Mouse (Mus musculus) CD4-positive naive resting alpha-beta T cell, adult 57 days (primary cell): ENCODE measurements around the gene Cngb1. TPM values are rescaled to one million over a fixed set of nuclear protein-coding genes. Genes with fewer than 3 reads are reported as not detected.

ENCODE experiments used
- total RNA-seq: library from RNA; stranded (reverse); gene quantifications from one replicate; pipeline ENCODE4 v1.2.4, GENCODE M21; 2023

The Cngb1 gene
- not detected for total RNA-seq

GRCm38 (mm10) chr8:95306431-95306830, at the start of gene Cngb1:
Gene Cngb1 (minus strand): TSS chr8:95306585.

GRCm38 (mm10) chr8:95352151-95352870, 45.9 kb upstream of the Cngb1 start, which contains the start of gene Mmp15:
Gene Mmp15 (plus strand): TSS chr8:95352268.

GRCm38 (mm10) chr8:95331720-95332436, 25.5 kb upstream of the Cngb1 start, which contains the start of the genes Zfp319 and Usb1:
Gene Zfp319 (minus strand): TSS chr8:95331950.
Gene Usb1 (plus strand): TSS chr8:95332284.

GRCm38 (mm10) chr8:95310342-95310970, 4.1 kb upstream of the Cngb1 start, which contains the start of gene Tepp:
Gene Tepp (plus strand): TSS chr8:95310566.

GRCm38 (mm10) chr8:95202649-95203275, 103.6 kb downstream of the Cngb1 start, which contains the start of gene Kifc3:
Gene Kifc3 (minus strand): TSS chr8:95202812.

Other genes with a start within 250 kb of the Cngb1 start
- gene Katnb1, start 225.4 kb downstream of the Cngb1 start, total RNA-seq: 11.9 TPM
- gene Kifc3, start 103.8 kb downstream of the Cngb1 start, total RNA-seq: 4.4 TPM
- gene Tepp, start 4.0 kb upstream of the Cngb1 start, total RNA-seq: not detected
- gene Zfp319, start 25.4 kb upstream of the Cngb1 start, total RNA-seq: 18.7 TPM
- 25.6 TPM for gene Usb1, start 25.7 kb upstream of the Cngb1 start, total RNA-seq
- gene Mmp15, start 45.7 kb upstream of the Cngb1 start, total RNA-seq: 3.3 TPM
- 66.6 TPM for gene Cfap20, start 128.3 kb upstream of the Cngb1 start, total RNA-seq
- gene Csnk2a2, start 183.5 kb upstream of the Cngb1 start, total RNA-seq: 67.1 TPM
- gene Ccdc113, start 227.5 kb upstream of the Cngb1 start, total RNA-seq: not detected